Mouse (Mus musculus) thymus, postnatal 25 days (tissue): ENCODE data around the gene Gm20388.

Experiments used
- DNase-seq: peaks from one replicate; pipeline ENCODE4 v3.0.0; 2022

Gm20388 gene

GRCm38 (mm10) chr8:119916237-119916892 is 5.7 kb downstream of the Gm20388 start:
- no peak for DNase-seq

DNA sequence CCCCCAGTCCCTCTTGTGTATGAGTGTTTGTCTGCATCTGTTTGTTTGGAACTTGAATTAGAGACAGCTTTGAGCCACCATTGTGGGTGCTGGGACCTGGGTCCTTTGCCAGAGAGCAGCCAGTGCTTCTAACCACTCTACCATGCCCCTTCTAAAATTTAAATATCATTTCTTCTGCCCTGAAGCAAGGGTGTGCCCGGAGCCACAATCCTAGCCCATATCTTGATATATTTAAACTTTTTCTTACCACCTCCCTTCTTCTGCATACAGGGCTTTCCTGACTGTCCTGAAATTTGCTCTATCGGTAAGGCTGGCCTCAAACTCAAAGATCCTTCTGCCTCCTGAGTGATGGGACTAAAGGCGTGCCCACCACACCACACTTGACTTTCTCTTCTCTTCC is 6.8 kb downstream of the Gm20388 start:
- no peak for DNase-seq

DNA sequence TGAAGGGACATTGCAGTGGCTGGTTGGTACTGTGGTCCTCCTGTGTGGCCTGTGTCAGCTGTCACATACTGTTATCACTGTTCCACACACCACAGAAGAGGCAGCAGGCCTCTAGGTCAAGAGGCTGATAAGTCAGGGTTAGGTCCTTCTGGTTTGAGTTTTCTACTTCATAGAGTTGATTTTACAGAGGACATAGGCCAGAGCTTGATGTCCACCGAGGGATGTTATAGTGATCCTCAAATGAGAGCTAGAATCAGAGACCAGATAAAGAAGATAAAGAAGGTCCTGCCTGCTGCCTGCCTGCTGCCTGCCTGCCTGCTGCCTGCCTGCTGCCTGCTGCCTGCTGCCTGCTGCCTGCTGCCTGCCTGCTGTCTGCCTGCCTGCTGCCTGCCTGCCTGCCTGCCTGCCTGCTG is 7.5 kb downstream of the Gm20388 start:
- no peak for DNase-seq

- DNase-seq: no peak
Measured at GRCm38 (mm10) chr8:119923259-119923658, 12.6 kb downstream of the Gm20388 start.

DNA sequence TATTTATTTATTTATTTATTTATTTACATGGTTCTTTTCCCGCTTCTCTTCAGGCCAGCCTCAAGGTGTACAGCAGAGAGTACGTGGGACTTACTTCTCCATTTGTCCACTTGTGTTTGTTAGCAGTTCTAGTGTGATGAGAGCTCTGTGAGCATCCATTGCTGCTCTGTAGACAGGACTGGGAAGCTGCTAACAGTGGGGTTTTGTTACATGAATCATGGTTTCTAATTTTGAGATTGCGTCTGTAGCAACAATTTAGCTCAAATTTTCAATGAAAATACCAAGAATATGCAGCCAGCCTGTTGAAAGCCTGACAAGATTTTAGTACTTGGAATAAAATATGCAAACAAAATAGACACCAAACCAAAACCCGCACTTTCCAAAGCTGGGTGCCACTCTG is 14.8 kb downstream of the Gm20388 start:
- no peak for DNase-seq

DNA sequence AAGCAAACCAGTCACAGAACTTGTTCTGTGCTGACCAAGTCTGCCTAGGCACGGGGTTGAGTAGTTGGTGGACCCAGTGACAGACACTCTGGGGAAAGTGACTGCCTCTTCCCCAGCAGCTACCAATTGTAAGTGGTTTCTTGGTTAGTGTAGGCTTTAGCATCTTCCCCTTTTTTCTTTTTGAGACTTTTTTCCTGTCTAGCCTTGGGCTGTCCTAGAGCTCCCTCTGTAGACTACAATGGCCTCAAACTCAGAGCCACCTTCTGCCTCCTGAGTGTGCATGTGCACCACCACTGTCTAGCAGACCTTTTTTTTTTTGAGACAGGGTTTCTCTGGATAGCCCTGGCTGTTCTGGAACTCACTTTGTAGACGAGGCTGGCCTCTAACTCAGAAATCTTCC is 15.8 kb downstream of the Gm20388 start:
- peak; percentile 54 for DNase-seq

DNA sequence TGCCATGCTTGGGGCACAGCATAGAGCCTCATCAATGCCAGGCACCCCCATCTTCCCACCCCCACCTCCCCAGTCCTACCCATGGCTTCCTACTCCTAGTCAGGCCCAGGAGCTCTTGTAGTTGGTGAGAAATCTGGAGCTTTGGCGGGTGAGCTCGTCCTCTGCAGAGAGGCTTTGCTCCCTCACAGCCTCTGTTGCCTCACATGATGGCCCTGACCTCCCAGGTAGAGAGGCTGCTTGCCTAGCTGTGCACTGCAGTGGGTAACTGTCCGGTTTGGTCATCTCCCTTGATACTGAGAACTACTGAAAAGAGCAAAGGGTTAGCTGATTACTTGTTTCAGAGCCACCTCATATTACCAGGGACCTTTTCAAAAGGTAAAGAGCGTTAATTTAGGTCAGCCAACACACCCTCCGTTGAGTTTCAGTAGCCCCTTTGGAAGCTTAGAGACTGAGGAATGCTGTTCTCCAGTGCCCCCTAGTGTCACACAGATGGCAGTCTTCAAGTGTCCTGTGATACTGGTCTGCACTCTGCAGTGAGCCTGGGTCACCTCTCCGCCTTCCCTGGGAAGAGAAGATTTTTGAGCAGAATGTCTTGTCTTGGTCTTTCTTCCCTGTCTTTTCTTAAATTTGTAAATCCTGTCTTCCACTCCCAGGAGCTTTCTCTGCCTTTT is 16.9 kb downstream of the Gm20388 start:
- peak; percentile 38 for DNase-seq

GRCm38 (mm10) chr8:119931317-119931716 is 20.7 kb downstream of the Gm20388 start:
- DNase-seq: no peak

DNA sequence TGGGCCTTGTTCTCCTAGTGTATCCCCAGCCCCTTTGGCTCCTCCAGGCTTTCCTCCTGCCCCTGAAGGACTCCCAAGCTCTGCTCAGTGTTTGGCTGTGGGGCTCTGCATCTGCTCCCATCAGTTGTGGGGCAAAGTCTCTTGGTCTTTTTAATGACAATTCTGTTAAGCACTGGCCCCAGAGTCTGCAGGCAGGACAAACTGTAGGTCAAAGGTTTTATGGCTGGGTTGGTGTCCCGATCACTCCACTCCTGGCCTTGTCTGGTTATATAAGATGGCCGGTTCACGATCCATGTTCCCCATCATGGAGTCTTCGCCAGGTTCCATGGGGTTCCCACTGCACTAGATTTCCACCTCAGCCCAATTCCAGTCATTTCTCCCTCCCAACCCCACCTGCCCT is 23.0 kb downstream of the Gm20388 start:
- no peak for DNase-seq

- DNase-seq: no peak
Measured at GRCm38 (mm10) chr8:119935541-119935940, 24.9 kb downstream of the Gm20388 start.

GRCm38 (mm10) chr8:119938481-119938880 is 27.8 kb downstream of the Gm20388 start:
- no peak for DNase-seq

GRCm38 (mm10) chr8:119939336-119939735 is 28.7 kb downstream of the Gm20388 start:
- DNase-seq: no peak

DNA sequence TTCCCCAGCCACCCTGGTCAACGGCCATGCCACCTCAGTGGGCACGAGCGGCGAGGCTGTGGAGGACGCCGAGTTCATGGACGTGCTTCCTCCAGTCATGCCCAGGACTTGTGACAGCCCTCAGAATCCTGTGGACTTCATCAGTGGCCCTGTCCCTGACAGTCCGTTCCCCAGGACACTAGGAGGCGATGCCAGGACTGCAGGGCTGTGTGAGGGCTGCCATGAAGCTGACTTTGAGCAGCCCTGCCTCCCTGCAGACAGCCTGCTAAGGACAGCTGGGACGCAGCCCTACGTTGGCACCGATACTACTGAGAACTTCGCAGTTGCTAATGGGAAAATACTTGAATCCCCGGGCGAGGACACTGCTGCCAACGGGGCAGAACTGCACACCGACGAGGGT is 30.8 kb downstream of the Gm20388 start:
- DNase-seq: no peak

GRCm38 (mm10) chr8:119943616-119944015 is 33.0 kb downstream of the Gm20388 start:
- no peak for DNase-seq

DNA sequence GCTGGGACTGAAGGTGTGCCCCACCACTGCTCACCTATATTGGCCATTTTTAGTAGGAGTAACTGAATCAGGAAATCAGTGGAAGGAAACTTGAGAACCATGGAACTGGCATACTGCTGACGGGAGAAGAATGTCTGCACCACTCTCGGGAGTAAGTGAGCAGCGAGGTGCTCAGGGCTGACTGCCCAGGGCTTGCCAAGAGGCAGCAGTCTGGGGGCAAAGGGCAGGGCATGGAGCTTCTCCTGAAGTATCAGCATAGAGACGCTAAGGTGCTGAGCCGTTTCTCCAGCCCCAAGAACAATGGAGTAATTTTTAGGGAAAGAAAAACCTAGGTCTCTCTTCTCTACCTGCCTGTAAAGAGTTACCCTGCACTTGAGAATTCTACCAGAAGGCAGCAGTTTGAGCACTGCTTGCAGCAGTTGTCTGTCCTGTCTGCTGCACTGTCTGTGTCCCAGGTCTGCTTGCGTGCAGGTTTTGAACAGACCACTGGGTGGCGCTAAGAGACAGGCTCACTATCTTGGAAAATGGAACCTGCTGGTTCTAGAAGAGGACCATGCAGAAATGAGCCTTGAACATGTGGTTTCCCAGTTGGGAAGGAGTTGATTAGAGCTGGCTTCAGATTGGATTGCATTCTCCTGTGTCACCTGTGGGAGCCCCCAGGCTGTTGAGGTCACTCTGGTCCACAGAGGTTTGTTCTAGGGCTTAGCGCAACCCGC is 33.6 kb downstream of the Gm20388 start:
- DNase-seq: peak; percentile 78

DNA sequence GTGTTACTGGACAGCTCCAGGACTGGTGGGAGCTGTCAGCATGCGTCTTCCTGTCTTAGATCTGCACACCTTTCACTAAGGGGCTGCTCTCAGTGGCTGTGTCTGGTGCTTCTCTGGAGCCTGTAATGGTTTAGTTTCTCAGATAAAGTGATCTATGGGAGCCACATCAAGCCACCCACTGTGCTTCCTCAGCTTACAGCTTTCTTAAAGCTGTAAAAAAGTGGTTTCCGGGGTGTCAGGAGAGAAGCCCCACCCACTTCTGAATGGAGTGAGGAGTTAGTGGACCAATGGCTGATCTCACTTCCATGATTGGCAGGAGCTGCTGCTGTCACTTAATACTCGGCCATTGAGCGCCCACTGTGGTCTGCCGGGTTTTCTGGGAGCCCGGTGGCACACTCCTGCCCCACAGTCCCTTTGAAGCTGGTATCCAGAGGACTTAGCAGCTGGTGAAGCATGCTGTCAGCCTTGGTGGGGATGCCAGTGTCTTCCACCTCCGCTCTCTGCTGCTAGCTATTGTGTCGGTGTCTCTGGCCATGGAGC is 35.8 kb downstream of the Gm20388 start:
- DNase-seq: peak; percentile 40

DNA sequence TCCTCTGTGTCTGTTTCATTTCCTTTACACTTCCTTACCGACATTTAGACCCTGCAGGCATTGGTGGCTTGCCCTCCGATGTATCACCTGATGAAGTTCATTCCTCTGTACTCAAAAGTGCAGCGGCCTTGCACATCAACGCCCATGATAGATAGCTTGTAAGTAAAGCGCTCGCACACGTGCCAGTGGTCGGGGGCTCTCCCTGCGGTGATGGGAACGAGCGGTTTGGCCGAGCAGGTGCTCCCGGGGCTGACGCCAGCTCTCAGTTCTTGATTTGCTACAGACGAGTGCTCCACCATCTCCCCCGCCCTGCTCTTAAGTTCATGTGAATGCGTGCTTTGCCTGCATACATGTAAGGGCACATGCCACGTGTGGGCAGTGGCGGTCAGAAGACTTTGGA is 37.0 kb downstream of the Gm20388 start:
- DNase-seq: no peak

- DNase-seq: no peak
Measured at GRCm38 (mm10) chr8:119948340-119948739, 37.7 kb downstream of the Gm20388 start.

- DNase-seq: no peak
Measured at GRCm38 (mm10) chr8:119952282-119952681, 41.6 kb downstream of the Gm20388 start.

DNA sequence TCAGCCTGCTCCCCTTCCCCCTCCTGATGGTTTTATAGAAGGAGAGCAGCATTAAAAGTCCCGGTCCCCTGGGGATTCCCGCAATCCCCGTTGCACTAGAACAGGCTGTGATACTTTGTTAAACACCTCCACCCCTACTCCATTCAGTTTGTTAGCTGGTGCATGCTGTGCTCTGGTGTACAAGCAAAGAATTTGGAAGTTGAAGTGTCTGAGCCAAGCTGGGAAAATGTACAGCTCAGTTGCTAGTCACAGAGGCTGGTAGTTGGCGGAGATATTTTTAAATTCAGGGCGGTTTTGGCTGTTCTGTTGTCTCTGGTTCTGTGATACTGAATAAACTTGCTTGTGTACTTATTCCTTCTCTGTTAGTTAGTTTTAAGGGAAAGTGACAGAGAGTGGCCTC is 42.1 kb downstream of the Gm20388 start:
- DNase-seq: no peak

DNA sequence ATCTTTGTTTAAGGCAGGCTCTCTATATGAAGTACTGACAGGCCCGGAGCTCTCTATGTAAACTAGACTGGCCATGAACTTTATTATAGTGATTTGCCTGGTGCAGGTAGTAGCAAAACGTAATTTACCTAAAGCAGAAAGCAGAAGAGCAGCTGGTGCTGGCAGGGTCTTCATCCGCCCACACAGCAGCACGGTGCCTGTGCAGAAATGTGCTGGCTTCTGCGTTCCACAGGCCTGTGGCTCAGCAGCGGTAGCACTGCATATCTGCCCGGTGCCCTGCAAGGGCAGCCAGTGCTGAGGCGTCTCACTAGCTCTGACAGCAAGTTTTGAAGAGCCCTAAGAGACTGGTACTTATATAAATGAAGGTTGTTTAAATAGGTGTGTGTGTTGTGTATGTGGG is 44.7 kb downstream of the Gm20388 start:
- no peak for DNase-seq

- DNase-seq: no peak
Measured at GRCm38 (mm10) chr8:119958076-119958475, 47.4 kb downstream of the Gm20388 start.

DNA sequence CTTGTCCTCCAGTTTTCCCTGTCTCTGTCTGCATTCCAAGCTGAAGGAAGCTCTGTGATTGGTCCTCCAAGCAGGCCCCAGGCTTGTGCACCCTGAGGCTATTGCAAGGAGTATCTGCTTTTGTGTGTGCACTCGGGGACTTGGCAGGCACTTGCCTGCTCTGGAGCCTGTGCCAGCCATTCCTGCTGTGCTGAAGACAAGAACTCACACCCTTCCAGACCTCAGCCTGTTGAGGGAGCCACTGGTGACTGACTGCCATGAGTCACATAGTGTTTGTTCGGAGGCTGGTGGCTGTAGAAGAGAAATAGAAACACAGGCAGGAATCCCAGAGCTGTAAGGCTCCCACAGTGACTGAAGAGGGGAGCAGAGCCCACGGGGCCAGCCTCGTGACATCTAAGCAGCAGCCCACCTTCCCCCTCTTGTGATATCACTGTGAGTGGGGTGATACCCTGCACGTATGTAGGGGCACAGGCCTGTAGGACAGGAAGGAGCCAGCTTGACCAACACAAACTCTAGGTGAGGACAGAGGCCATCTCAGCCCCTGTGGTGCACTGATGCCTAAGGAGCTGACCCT is 50.0 kb downstream of the Gm20388 start:
- DNase-seq: no peak

- DNase-seq: no peak
Measured at GRCm38 (mm10) chr8:119964859-119965258, 54.2 kb downstream of the Gm20388 start.
